Mouse (Mus musculus): ENCODE results near the gene Faim. TPM values are rescaled to one million over a fixed set of nuclear protein-coding genes. Genes with fewer than 3 reads are reported as not detected.
A peak's percentile ranks its signal among the peaks of the same experiment; 100 is the strongest.

Gene Faim
- polyA plus RNA-seq, 1 experiment = 33.1 TPM

DNA sequence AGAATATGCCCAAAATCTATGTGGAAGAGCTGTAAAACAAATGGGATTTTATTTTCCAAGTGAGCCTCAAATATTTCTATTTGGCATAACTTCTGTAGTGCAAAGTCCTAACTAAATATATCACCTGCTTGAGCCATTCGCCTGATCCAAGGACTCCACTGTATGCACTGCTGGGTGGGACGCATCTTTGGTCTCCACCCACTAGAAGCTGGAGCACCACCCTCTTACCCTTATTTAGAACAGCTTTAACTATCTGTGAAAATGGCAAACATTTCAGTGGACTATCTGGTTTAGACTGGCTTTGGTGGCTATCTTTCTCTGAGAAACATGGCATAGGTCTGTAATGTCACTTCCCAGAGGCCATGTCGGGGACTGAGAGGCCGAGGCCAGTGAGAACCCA is 56.5 kb downstream of the Faim start:
- DNase-seq (ENCODE audit: extremely low spot score in 1 of 2, low spot score in 1 of 2) = no peak

GRCm38 (mm10) chr9:99044761-99045160 is 58.6 kb downstream of the Faim start:
- DNase-seq (ENCODE audit: extremely low spot score in 1 of 2, low spot score in 1 of 2) = peak in 1 of 2 experiments; percentile 17

GRCm38 (mm10) chr9:99048724-99049250 is 62.6 kb downstream of the Faim start:
- peak in 1 of 2 experiments; percentile 20 for DNase-seq (ENCODE audit: extremely low spot score in 1 of 2, low spot score in 1 of 2)

DNA sequence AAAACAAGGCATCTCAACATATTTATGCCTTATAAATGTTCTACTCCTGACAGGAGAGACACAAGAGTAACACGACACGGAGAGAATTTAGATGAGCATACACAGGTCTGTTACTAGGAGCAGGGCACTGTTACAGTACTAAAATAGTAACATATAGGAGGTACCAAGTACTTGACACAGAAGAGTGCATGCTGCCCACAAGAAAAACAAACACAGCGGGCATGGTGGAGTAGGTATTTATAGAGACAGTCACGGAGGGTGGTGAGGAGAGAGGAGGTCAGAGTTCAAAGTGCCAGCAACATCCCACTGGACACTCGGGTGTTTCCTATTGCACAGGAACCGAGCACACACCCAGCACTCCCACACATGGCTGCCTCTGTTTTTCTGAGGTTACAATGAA is 63.6 kb downstream of the Faim start:
- no peak for DNase-seq (ENCODE audit: extremely low spot score in 1 of 2, low spot score in 1 of 2)

Other genes with a start within 250 kb of the Faim start
- gene Prr23a1, start 143.9 kb upstream of the Faim start, polyA plus RNA-seq (2012; rRNA removed) = not detected in 2 replicates
- not detected in 2 replicates for gene Prr23a2, start 129.9 kb upstream of the Faim start, polyA plus RNA-seq (2012; rRNA removed)
- gene Prr23a3, start 121.6 kb upstream of the Faim start, polyA plus RNA-seq (2012; rRNA removed) = not detected in 2 replicates
- gene 7420426K07Rik, start 83.3 kb upstream of the Faim start, polyA plus RNA-seq (2012; rRNA removed) = not detected in 2 replicates
- 0.27 and 0.34 TPM in 2 replicates for gene Foxl2, start 31.1 kb upstream of the Faim start, polyA plus RNA-seq (2012; rRNA removed)
- not detected in 2 replicates for gene Gm1123, start 49.3 kb downstream of the Faim start, polyA plus RNA-seq (2012; rRNA removed)
- gene Pik3cb, start 154.2 kb downstream of the Faim start, polyA plus RNA-seq (2012; rRNA removed) = 14.5 and 15.5 TPM in 2 replicates

All from frontal cortex, adult 2 months (tissue).